Mouse (Mus musculus) MEL (cell line): ENCODE measurements around the gene Dtwd1. TPM values are rescaled to one million over a fixed set of nuclear protein-coding genes. Genes with fewer than 3 reads are reported as not detected.

Experiments used
- DNase-seq: peaks from one replicate; pipeline ENCODE4 v3.0.0; 2011; ENCODE audit warnings: low read depth, low spot score
- H3K27ac ChIP-seq: 2 replicates; pipeline ENCODE4 v1.5.1; 2012; ENCODE audit warnings: low read depth, mild to moderate bottlenecking, control low read depth, low read length, moderate library complexity; ENCODE audit not compliant: control insufficient read depth
- H3K27me3 ChIP-seq, 2 experiments: fragments of 150-350 bp in 1 of 2; sonication (generic) in 1 of 2; 2 replicates each; pipeline ENCODE4 v1.6.1; 2012; ENCODE audit warnings: low read length in 2 of 2, mild to moderate bottlenecking in 2 of 2, improper control_type of control experiment in 1 of 2, moderate library complexity in 1 of 2; ENCODE audit not compliant: insufficient read depth in 2 of 2, control insufficient read depth in 1 of 2
- H3K36me3 ChIP-seq, 2 experiments: 2 replicates each; pipeline ENCODE4 v1.6.1; 2012 to 2014; ENCODE audit warnings: low read length in 2 of 2, improper control_type of control experiment in 1 of 2, inconsistent platforms in 1 of 2, mild to moderate bottlenecking in 1 of 2; ENCODE audit not compliant: insufficient read depth in 2 of 2, control insufficient read depth in 1 of 2
- H3K4me1 ChIP-seq, 2 experiments: fragments of 150-350 bp in 1 of 2; sonication (generic) in 1 of 2; 2 replicates each; pipeline ENCODE4 v1.6.1; 2012; ENCODE audit warnings: low read length in 2 of 2, improper control_type of control experiment in 1 of 2, mild to moderate bottlenecking in 1 of 2; ENCODE audit not compliant: insufficient read depth in 2 of 2, control insufficient read depth in 1 of 2
- H3K4me3 ChIP-seq, 2 experiments: fragments of 150-350 bp in 1 of 2; sonication (generic) in 1 of 2; 2 replicates each; pipeline ENCODE4 v1.5.1; 2012; ENCODE audit warnings: low read depth in 2 of 2, low read length in 2 of 2, mild to moderate bottlenecking in 2 of 2, moderate library complexity in 2 of 2, control low read depth in 1 of 2, improper control_type of control experiment in 1 of 2; ENCODE audit not compliant: control insufficient read depth in 1 of 2, insufficient read depth in 1 of 2
- H3K79me2 ChIP-seq: 2 replicates; pipeline ENCODE4 v1.6.1; 2012; ENCODE audit warnings: mild to moderate bottlenecking, low read length, moderate library complexity; ENCODE audit not compliant: control insufficient read depth, poor library complexity, insufficient read depth
- H3K9ac ChIP-seq: 2 replicates; pipeline ENCODE4 v1.6.1; 2012; ENCODE audit warnings: low read depth, mild to moderate bottlenecking, control low read depth, low read length, moderate library complexity; ENCODE audit not compliant: control insufficient read depth, poor library complexity, severe bottlenecking
- H3K9me3 ChIP-seq: fragments of 150-350 bp; sonication (generic); replicated peaks from 2 replicates; pipeline ENCODE4 v1.6.1; 2012; ENCODE audit warnings: mild to moderate bottlenecking, low read length, improper control_type of control experiment, moderate library complexity; ENCODE audit not compliant: insufficient read depth
- BHLHE40 ChIP-seq: IDR thresholded peaks from 2 replicates; pipeline ENCODE4 v1.6.1; 2012; ENCODE audit warnings: low read depth, mild to moderate bottlenecking, inconsistent platforms, low read length, improper control_type of control experiment, borderline replicate concordance
- CHD2 ChIP-seq: IDR thresholded peaks from 2 replicates; pipeline ENCODE4 v1.6.1; 2011; ENCODE audit warnings: low read length, improper control_type of control experiment
- CTCF ChIP-seq, 3 experiments: IDR thresholded peaks in 2 of 3; conservative IDR thresholded peaks in 1 of 3; 2 replicates each; pipeline ENCODE4 v1.5.1; 2011 to 2012; ENCODE audit warnings: low read length in 3 of 3, low read depth in 2 of 3, mild to moderate bottlenecking in 2 of 3, improper control_type of control experiment in 1 of 3, inconsistent platforms in 1 of 3, mixed read lengths in 1 of 3, moderate library complexity in 1 of 3; ENCODE audit not compliant: control insufficient read depth in 1 of 3, insufficient read depth in 1 of 3, poor library complexity in 1 of 3, severe bottlenecking in 1 of 3
- E2F4 ChIP-seq: IDR thresholded peaks from 2 replicates; pipeline ENCODE4 v1.6.1; 2011; ENCODE audit warnings: low read depth, low read length, improper control_type of control experiment, borderline replicate concordance
- ELF1 ChIP-seq: IDR thresholded peaks from 2 replicates; pipeline ENCODE4 v1.6.1; 2014; ENCODE audit warnings: low read depth, mild to moderate bottlenecking, inconsistent platforms, low read length, improper control_type of control experiment, moderate library complexity
- EP300 ChIP-seq, 2 experiments: IDR thresholded peaks; 2 replicates each; pipeline ENCODE4 v1.6.1; 2011; ENCODE audit warnings: improper control_type of control experiment in 2 of 2, low read length in 2 of 2, low read depth in 1 of 2, mild to moderate bottlenecking in 1 of 2
- ETS1 ChIP-seq: IDR thresholded peaks from 2 replicates; pipeline ENCODE4 v1.6.1; 2012; ENCODE audit warnings: low read depth, mild to moderate bottlenecking, inconsistent platforms, low read length, improper control_type of control experiment, moderate library complexity
- GATA1 ChIP-seq: IDR thresholded peaks from 2 replicates; pipeline ENCODE4 v1.6.1; 2011; ENCODE audit warnings: low read depth, low read length, improper control_type of control experiment
- JUND ChIP-seq: IDR thresholded peaks from 2 replicates; pipeline ENCODE4 v1.6.1; 2011; ENCODE audit warnings: low read depth, mild to moderate bottlenecking, improper control_type of control experiment, low read length
- KAT2A ChIP-seq: conservative IDR thresholded peaks from 2 replicates; pipeline ENCODE4 v1.6.1; 2012; ENCODE audit warnings: low read depth, low read length, improper control_type of control experiment, inconsistent platforms
- MAFK ChIP-seq: IDR thresholded peaks from 2 replicates; pipeline ENCODE4 v1.6.1; 2011; ENCODE audit warnings: low read depth, mild to moderate bottlenecking, low read length, improper control_type of control experiment, borderline replicate concordance
- MAX ChIP-seq: IDR thresholded peaks from 2 replicates; pipeline ENCODE4 v1.6.1; 2011; ENCODE audit warnings: low read length, improper control_type of control experiment
- MAZ ChIP-seq: IDR thresholded peaks from 2 replicates; pipeline ENCODE4 v1.6.1; 2012; ENCODE audit warnings: low read depth, mild to moderate bottlenecking, inconsistent platforms, low read length, improper control_type of control experiment
- MEF2A ChIP-seq: IDR thresholded peaks from 2 replicates; pipeline ENCODE4 v1.6.1; 2014; ENCODE audit warnings: low read depth, mild to moderate bottlenecking, inconsistent platforms, low read length, improper control_type of control experiment; ENCODE audit not compliant: poor library complexity, insufficient replicate concordance, severe bottlenecking; ENCODE audit errors: extremely low read depth
- MXI1 ChIP-seq: IDR thresholded peaks from 2 replicates; pipeline ENCODE4 v1.6.1; 2011; ENCODE audit warnings: mild to moderate bottlenecking, low read depth, low read length, improper control_type of control experiment
- MYB ChIP-seq: IDR thresholded peaks from 2 replicates; pipeline ENCODE4 v1.6.1; 2011; ENCODE audit warnings: mild to moderate bottlenecking, low read depth, low read length, improper control_type of control experiment
- MYC ChIP-seq: IDR thresholded peaks from 2 replicates; pipeline ENCODE4 v1.6.1; 2011; ENCODE audit warnings: low read depth, mild to moderate bottlenecking, low read length, improper control_type of control experiment, moderate library complexity
- NRF1 ChIP-seq: IDR thresholded peaks from 2 replicates; pipeline ENCODE4 v1.6.1; 2014; ENCODE audit warnings: low read depth, mild to moderate bottlenecking, inconsistent platforms, low read length, improper control_type of control experiment, moderate library complexity; ENCODE audit not compliant: poor library complexity, insufficient read depth, severe bottlenecking
- POLR2A ChIP-seq, 2 experiments: IDR thresholded peaks; 2 replicates each; pipeline ENCODE4 v1.6.1; 2011 to 2012; ENCODE audit warnings: low read length in 2 of 2, mild to moderate bottlenecking in 2 of 2, control low read depth in 1 of 2, improper control_type of control experiment in 1 of 2, low read depth in 1 of 2, moderate library complexity in 1 of 2; ENCODE audit not compliant: control insufficient read depth in 1 of 2, insufficient read depth in 1 of 2, poor library complexity in 1 of 2
- POLR2AphosphoS2 ChIP-seq: IDR thresholded peaks from 2 replicates; pipeline ENCODE4 v1.6.1; 2011; ENCODE audit warnings: low read length, improper control_type of control experiment
- POLR2AphosphoS5 ChIP-seq: IDR thresholded peaks from 2 replicates; pipeline ENCODE4 v1.6.1; 2012; ENCODE audit warnings: low read depth, borderline replicate concordance, mild to moderate bottlenecking, inconsistent platforms, low read length, moderate library complexity, mixed read lengths
- RAD21 ChIP-seq: IDR thresholded peaks from 2 replicates; pipeline ENCODE4 v1.6.1; 2011; ENCODE audit warnings: mild to moderate bottlenecking, low read depth, low read length, improper control_type of control experiment
- RCOR1 ChIP-seq: IDR thresholded peaks from 2 replicates; pipeline ENCODE4 v1.6.1; 2012; ENCODE audit warnings: low read depth, mild to moderate bottlenecking, inconsistent platforms, low read length, improper control_type of control experiment
- SIN3A ChIP-seq: IDR thresholded peaks from 2 replicates; pipeline ENCODE4 v1.6.1; 2012; ENCODE audit warnings: low read length, improper control_type of control experiment, inconsistent platforms
- SMC3 ChIP-seq: IDR thresholded peaks from 2 replicates; pipeline ENCODE4 v1.6.1; 2011; ENCODE audit warnings: low read depth, low read length, improper control_type of control experiment
- TAL1 ChIP-seq: IDR thresholded peaks from 2 replicates; pipeline ENCODE4 v1.6.1; 2012; ENCODE audit warnings: mild to moderate bottlenecking, inconsistent platforms, low read length, moderate library complexity, mixed read lengths
- TBP ChIP-seq: IDR thresholded peaks from 2 replicates; pipeline ENCODE4 v1.8.0; 2011; ENCODE audit warnings: low read depth, low read length, improper control_type of control experiment
- UBTF ChIP-seq: IDR thresholded peaks from 2 replicates; pipeline ENCODE4 v1.6.1; 2012; ENCODE audit warnings: low read depth, mild to moderate bottlenecking, inconsistent platforms, low read length, improper control_type of control experiment, moderate library complexity, borderline replicate concordance; ENCODE audit not compliant: insufficient read depth
- USF1 ChIP-seq: IDR thresholded peaks from 2 replicates; pipeline ENCODE4 v1.6.1; 2014; ENCODE audit warnings: low read depth, mild to moderate bottlenecking, inconsistent platforms, low read length, improper control_type of control experiment, moderate library complexity
- USF2 ChIP-seq, 2 experiments: IDR thresholded peaks; 2 replicates each; pipeline ENCODE4 v1.6.1; 2011 to 2012; ENCODE audit warnings: improper control_type of control experiment in 2 of 2, low read length in 2 of 2, borderline replicate concordance in 1 of 2, inconsistent platforms in 1 of 2, low read depth in 1 of 2, mild to moderate bottlenecking in 1 of 2; ENCODE audit not compliant: insufficient read depth in 1 of 2
- ZC3H11A ChIP-seq: IDR thresholded peaks from 2 replicates; pipeline ENCODE4 v1.6.1; 2012; ENCODE audit warnings: low read depth, mild to moderate bottlenecking, inconsistent platforms, low read length, improper control_type of control experiment
- ZKSCAN1 ChIP-seq: IDR thresholded peaks from 2 replicates; pipeline ENCODE4 v1.6.1; 2012; ENCODE audit warnings: low read depth, mild to moderate bottlenecking, inconsistent platforms, low read length, improper control_type of control experiment, moderate library complexity
- ZMIZ1 ChIP-seq: IDR thresholded peaks from 2 replicates; pipeline ENCODE4 v1.6.1; 2012; ENCODE audit warnings: low read depth, mild to moderate bottlenecking, inconsistent platforms, low read length, improper control_type of control experiment, moderate library complexity
- ZNF384 ChIP-seq: IDR thresholded peaks from 2 replicates; pipeline ENCODE4 v1.6.1; 2012; ENCODE audit warnings: low read depth, mild to moderate bottlenecking, inconsistent platforms, low read length, improper control_type of control experiment
- polyA plus RNA-seq, 2 experiments: library from polyadenylated mRNA; stranded (reverse) in 1 of 2; unstranded in 1 of 2; fragments of >175 nt in 1 of 2; fragments of >200 nt in 1 of 2; gene quantifications; 2 replicates each; pipeline versions ENCODE4 v1.2.1 to v1.2.4; 2012; ENCODE audit warnings: low replicate concordance in 2 of 2, low read depth in 1 of 2; ENCODE audit not compliant: insufficient read length in 2 of 2, insufficient read depth in 1 of 2, missing spikeins in 1 of 2
- total RNA-seq: library from RNA; depleted of rRNA; stranded (reverse); fragments of 300-350 nt; gene quantifications from 2 replicates; pipeline ENCODE4 v1.2.3, GENCODE M21; 2012; rRNA removed

The Dtwd1 gene
- total RNA-seq (15.8 and 17.6 TPM in 2 replicates), polyA plus RNA-seq (10 to 100 TPM in 1 of 2 experiments, not detected in 1; 17.9 TPM)

GRCm38 (mm10) chr2:126151855-126152571 lies at the start of gene Dtwd1, which contains the start of gene Fam227b:
TSS of gene Dtwd1 (plus strand) at chr2:126152141.
TSS of gene Fam227b (minus strand) at chr2:126152004.
- peaks cover 0 to 3% of the 10 kb centered on the region in 2 experiments; a peak in 2 of 4 replicates for H3K36me3 ChIP-seq
- H3K27me3 ChIP-seq = no peaks in the 10 kb centered on the region; a peak in 1 of 4 replicates
- peaks cover 0 to 2% of the 10 kb centered on the region in 2 experiments; a peak in 2 of 4 replicates for H3K4me1 ChIP-seq
- peak; percentile 98 for DNase-seq
- H3K27ac ChIP-seq = peak within 1 kb of the TSS; percentile 86
- peak within 1 kb of the TSS; percentile 89 for H3K9ac ChIP-seq
- H3K79me2 ChIP-seq = no peaks in the 10 kb centered on the region; the same call in 1 of the 2 replicates
- peak within 1 kb of the TSS; percentile 86 to 90 for H3K4me3 ChIP-seq
- no peaks in the 10 kb centered on the region for H3K9me3 ChIP-seq
- 0 out of 2 replicates have a peak, but pooled peaks have one; percentile 38 for TF ChIP-seq USF1
- TF ChIP-seq MAX = peak; percentile 86
- TF ChIP-seq MXI1 = peak; percentile 96
- no peak for TF ChIP-seq JUND
- TF ChIP-seq KAT2A = peak; percentile 60; the same call in 1 of the 2 replicates
- TF ChIP-seq TAL1 = peak; percentile 12; the same call in 1 of the 2 replicates
- peak; percentile 20; the same call in 1 of the 2 replicates for TF ChIP-seq ETS1
- peak; percentile 90 for TF ChIP-seq ELF1
- no peak for TF ChIP-seq ZNF384
- TF ChIP-seq POLR2A (IDR thresholded peaks at IDR 0.05; ENCODE audit: control insufficient read depth in 1 of 2, insufficient read depth in 1 of 2, low read depth in 1 of 2, low read length in 2 of 2, poor library complexity in 1 of 2) = peak; percentile 87 to 95
- TF ChIP-seq MEF2A = no peak
- TF ChIP-seq RCOR1 = 0 out of 2 replicates have a peak, but pooled peaks have one; percentile 32
- 0 out of 2 replicates have a peak, but pooled peaks have one; percentile 34 for TF ChIP-seq POLR2AphosphoS5
- no peak for TF ChIP-seq CTCF (IDR thresholded peaks at IDR 0.05 in 2 of 3, conservative IDR thresholded peaks at IDR 0.05 in 1 of 3; ENCODE audit: control insufficient read depth in 1 of 3, insufficient read depth in 1 of 3, low read depth in 2 of 3, low read length in 3 of 3, poor library complexity in 1 of 3, severe bottlenecking in 1 of 3)
- peak; percentile 72 for TF ChIP-seq MYC
- TF ChIP-seq ZKSCAN1 = no peak
- no peak for TF ChIP-seq UBTF
- TF ChIP-seq E2F4 = 0 out of 2 replicates have a peak, but pooled peaks have one; percentile 9
- TF ChIP-seq CHD2 = no peak
- TF ChIP-seq MAZ = peak; percentile 87
- TF ChIP-seq EP300 (IDR thresholded peaks at IDR 0.05; ENCODE audit: low read depth in 1 of 2, low read length in 2 of 2) = peak in 1 of 2 experiments; percentile 49; a peak in 2 of 4 replicates
- TF ChIP-seq BHLHE40 = no peak
- TF ChIP-seq SMC3 = peak; percentile 1; the same call in 1 of the 2 replicates
- peak; percentile 77 for TF ChIP-seq ZMIZ1
- TF ChIP-seq TBP = peak; percentile 67; the same call in 1 of the 2 replicates
- TF ChIP-seq SIN3A = peak; percentile 98
- peak; percentile 84 for TF ChIP-seq POLR2AphosphoS2
- TF ChIP-seq ZC3H11A = no peak
- no peak for TF ChIP-seq MAFK
- TF ChIP-seq NRF1 = peak; percentile 90
- TF ChIP-seq MYB = peak; percentile 43; the same call in 1 of the 2 replicates
- TF ChIP-seq GATA1 = peak; percentile 32; the same call in 1 of the 2 replicates
- no peak for TF ChIP-seq RAD21
- TF ChIP-seq USF2 (IDR thresholded peaks at IDR 0.05; ENCODE audit: borderline replicate concordance in 1 of 2, insufficient read depth in 1 of 2, low read depth in 1 of 2, low read length in 2 of 2) = no peak
